Mouse (Mus musculus) hindbrain, embryonic 11.5 days (tissue): ENCODE data around the gene Pspc1. TPM values are rescaled to one million over a fixed set of nuclear protein-coding genes. Genes with fewer than 3 reads are reported as not detected.

Source experiments
- ATAC-seq: fragments of 200-750 bp; cut with Nextera tagmentation; 2 replicates; pipeline ENCODE4 v1.8.0; 2017; ENCODE audit warnings: mild to moderate bottlenecking, moderate TSS enrichment, moderate library complexity; ENCODE audit not compliant: low FRiP score
- DNase-seq: peaks from one replicate; pipeline ENCODE4 v3.0.0-alpha.2; 2015; ENCODE audit warnings: low spot score
- H3K27ac ChIP-seq: fragments of 300-500 bp; sonication (generic); 2 replicates; pipeline ENCODE4 v1.5.1; 2014; ENCODE audit warnings: mild to moderate bottlenecking, low read depth, low read length
- H3K27me3 ChIP-seq: fragments of 300-500 bp; sonication (generic); 2 replicates; pipeline ENCODE4 v1.6.1; 2014; ENCODE audit warnings: mild to moderate bottlenecking, low read length, moderate library complexity, mixed read lengths; ENCODE audit not compliant: control insufficient read depth, insufficient read depth
- H3K36me3 ChIP-seq: fragments of 300-500 bp; sonication (generic); 2 replicates; pipeline ENCODE4 v1.6.1; 2014; ENCODE audit warnings: mild to moderate bottlenecking, low read length, moderate library complexity, mixed read lengths; ENCODE audit not compliant: control insufficient read depth, insufficient read depth
- H3K4me1 ChIP-seq: fragments of 300-500 bp; sonication (generic); replicated peaks from 2 replicates; pipeline ENCODE4 v1.6.1; 2014; ENCODE audit warnings: low read length, mixed read lengths; ENCODE audit not compliant: control insufficient read depth, insufficient read depth
- H3K4me2 ChIP-seq: fragments of 300-500 bp; sonication (generic); replicated peaks from 2 replicates; pipeline ENCODE4 v1.6.1; 2014; ENCODE audit warnings: mild to moderate bottlenecking, low read depth, low read length
- H3K4me3 ChIP-seq: fragments of 300-500 bp; sonication (generic); 2 replicates; pipeline ENCODE4 v1.5.1; 2014; ENCODE audit warnings: low read depth, low read length
- H3K9ac ChIP-seq: fragments of 300-500 bp; sonication (generic); 2 replicates; pipeline ENCODE4 v1.6.1; 2014; ENCODE audit warnings: low read depth, low read length
- H3K9me3 ChIP-seq: fragments of 300-500 bp; sonication (generic); 2 replicates; pipeline ENCODE4 v1.6.1; 2016; ENCODE audit warnings: low read length; ENCODE audit not compliant: control insufficient read depth
- WGBS: fragments of 180-500 bp; shearing (Covaris S2); extraction: QIAGEN DNeasy Blood & Tissue Kit; methylation state at CpG from one replicate; pipeline ENCODE4 v1.1.7; 2014; 5-methylcytosine and 5-hydroxymethylcytosine counted together
- polyA plus RNA-seq: library from polyadenylated mRNA; unstranded; fragments of >200 nt; fragmentation: Nextera tagmentation; extraction: Ambion mirVana; gene quantifications from 2 replicates; pipeline ENCODE4 v1.2.1, GENCODE M21; 2014

Gene Pspc1
- polyA plus RNA-seq, 1 experiment from 2014 or later, result 62.4 TPM

DNA sequence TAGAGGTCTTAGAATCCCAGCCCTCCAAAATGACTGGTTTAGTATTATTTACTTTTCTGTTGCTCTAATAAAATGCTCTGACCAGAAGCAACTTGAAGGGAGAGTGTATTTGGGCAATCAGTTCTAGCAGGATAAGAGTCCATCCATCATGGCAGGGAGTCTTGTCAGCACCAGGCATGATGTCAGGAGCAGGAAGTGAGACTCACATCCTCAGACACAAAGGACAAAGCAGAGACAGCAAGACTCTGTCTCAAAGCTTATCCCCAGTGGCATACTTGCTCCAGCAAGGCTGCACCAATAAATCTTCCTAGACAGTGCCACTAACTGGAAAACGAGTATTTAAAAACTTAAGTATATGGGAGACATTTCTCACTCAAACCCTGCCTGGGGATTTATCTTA lies 92.7 kb downstream of the Pspc1 start:
- Histone ChIP-seq H3K9me3 (no peaks in the 10 kb centered on the region), H3K4me2 (no peak overlapping the region), H3K4me1 (no peaks in the 10 kb centered on the region), H3K9ac (no peak overlapping the region), H3K27ac (no peak overlapping the region), H3K36me3 (peaks cover 7% of the 10 kb centered on the region; the same call in 1 of the 2 replicates), H3K4me3 (no peak overlapping the region), H3K27me3 (no peaks in the 10 kb centered on the region)
- no peak for DNase-seq
- ATAC-seq, result no peak
- 57% methylated on average over 1 of the region's 1 CpGs for WGBS

Other genes starting within 250 kb of the Pspc1 start
- 15.8 and 21.6 TPM in 2 replicates for gene Cenpj, start 202.9 kb downstream of the Pspc1 start, polyA plus RNA-seq
- gene Parp4, start 202.7 kb downstream of the Pspc1 start, polyA plus RNA-seq, result 1.1 and 2.9 TPM in 2 replicates
- gene Mphosph8, start 110.1 kb downstream of the Pspc1 start, polyA plus RNA-seq, result 38.7 and 44.5 TPM in 2 replicates
- gene Zmym5, start 33.4 kb upstream of the Pspc1 start, polyA plus RNA-seq, result 23.5 and 29.4 TPM in 2 replicates
- gene Zmym2, start 108.3 kb upstream of the Pspc1 start, polyA plus RNA-seq, result 60.1 and 74.4 TPM in 2 replicates